Mouse (Mus musculus) mouse embryonic stem cell (cell line): ENCODE data around the gene Nrap.

Experiments used
- in situ Hi-C, 2 experiments: fragments of 300-500 bp; cut with MboI; formaldehyde crosslinking; loops; 1 replicate in 1 of 2; 3 replicates in 1 of 2; pipeline ENCODE4 v1.14.3; 2019 to 2020; ENCODE audit warnings: low sequenced_read_pairs in 2 of 2, low pct_unique_long_range_greater_than_20kb in 1 of 2, mixed read lengths in 1 of 2; ENCODE audit not compliant: unreplicated experiment in 1 of 2

Nrap gene

DNA sequence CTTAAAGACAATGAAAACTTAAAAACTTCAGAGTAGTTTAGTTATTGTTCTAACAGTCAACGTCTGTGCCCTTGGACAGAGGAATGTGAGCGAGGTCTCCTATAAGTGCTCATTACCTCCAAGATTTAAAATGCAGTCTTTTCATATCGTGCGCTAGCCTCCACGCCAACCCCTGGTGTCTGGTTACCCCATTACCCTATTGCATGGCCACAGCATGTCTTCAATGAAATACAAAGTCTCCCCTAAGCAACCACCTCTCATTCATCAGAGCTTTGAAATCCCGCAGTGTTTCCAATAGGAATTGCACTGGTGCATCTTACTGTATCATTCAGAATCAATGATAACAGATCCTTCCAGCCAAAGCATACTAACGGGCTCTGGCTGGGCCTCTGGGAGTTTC is 17.6 kb downstream of the Nrap start:
- in situ Hi-C loops: no loop called here

DNA sequence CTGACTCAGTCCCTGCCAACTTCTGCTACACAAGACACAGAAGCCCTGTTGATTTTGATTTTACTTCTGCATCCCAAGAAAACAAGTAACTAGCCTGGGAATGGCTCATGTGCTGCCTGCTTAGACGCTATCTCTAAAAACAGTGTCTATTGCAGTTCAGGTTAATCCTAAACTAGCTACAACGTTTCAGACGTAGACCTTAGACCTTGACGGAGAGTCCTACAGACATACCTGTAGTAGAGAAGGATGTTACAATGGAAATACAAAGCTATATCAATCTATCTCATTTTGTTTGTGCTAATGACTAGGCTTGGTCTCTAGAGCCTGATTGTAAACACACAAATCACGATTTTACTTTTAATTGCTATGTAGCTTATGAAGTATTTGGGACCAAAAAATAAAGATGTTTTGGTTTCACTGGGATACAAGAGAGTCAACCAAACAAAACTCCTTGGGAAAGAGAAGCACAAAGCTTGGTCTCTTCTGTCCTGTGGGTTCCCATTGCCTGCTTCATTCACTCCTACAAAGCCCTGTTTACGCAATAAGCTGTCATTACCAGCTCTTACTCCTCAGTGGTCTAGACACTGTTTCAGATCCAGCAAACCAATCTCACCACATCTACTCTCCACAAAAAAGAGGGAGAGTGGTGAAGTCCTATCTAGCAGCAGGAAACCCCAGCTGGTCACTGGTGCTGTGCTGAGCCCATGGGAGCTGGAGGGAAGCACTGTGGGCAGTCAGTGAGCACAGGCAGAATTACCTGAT is 19.3 kb downstream of the Nrap start:
- in situ Hi-C loops: no loop called here

DNA sequence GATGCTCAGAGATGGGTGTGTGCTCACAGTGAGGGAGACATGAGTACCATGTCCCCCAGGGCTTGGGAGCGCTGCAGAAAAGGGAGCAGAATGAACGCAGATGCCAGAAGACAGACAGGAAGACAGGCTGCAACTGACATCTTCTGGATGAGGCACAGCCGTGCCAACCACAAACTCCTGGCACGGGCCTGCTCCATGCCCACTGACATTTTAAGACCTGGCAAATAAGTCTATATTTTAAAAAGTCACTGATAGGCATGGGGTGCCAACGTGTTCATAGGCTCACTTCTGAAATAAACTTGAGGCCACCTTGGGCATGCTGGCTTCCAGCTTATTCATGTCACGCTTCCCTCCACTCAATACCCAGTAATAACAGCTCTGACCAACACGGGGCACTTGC is 20.9 kb downstream of the Nrap start:
- in situ Hi-C loops: no loop called here

DNA sequence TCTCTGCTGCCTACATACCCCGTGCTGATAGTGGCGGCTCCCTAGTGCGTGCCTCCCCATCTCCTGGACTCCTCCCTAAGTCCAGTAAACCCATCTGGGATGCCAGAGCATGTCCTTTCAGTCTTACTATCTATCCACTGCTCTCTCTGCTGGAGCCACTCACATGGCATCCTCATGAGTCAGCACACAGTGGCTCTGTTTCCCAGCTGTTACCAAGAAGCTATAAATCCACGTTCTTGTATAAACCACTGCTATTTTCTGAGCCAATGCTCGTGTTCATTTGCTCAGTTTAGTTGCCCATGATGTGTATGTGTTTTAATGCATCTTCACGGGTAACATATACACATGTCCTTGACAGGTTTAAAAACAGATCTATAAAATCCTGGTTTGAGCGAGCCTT is 22.1 kb downstream of the Nrap start:
- in situ Hi-C loops: no loop called here

DNA sequence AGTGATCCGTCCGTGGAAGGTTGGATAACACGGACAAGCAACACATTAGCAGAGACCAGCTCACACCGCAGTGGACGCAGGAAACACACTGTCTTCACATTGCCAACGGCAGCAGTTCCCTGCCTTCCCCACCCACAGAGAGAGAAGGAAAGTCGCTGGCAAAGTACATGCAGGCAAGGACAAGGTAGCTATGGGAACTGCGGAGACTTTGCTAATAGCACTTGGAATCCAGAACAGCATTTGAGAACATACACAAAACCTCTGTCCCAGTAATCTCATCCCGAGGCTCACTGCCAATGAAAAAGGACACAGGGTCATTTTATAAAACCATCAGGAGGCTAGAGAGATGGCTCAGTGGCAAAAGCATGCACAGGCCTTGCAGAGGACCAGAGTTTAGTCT is 23.2 kb downstream of the Nrap start:
- in situ Hi-C loops: no loop called here

DNA sequence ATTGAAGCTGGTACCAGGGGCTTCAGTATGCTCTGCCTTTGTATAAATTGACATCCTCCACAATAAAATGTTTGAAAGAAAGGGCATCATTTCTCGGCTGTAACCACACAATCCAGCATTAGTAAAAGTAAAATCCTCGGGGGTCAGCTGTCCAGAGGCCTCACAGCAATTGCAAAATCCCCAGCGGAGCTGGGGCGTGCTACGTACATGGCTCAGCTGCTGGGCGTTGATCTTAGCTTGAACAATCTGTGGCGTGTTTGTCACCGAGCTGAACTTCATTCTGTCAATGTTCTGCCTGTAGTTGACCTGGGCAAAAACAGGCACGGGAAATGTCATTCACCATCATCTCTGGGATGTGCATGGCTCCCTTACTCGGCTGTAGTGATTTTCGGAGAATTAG is 23.7 kb downstream of the Nrap start:
- in situ Hi-C loops: no loop called here

DNA sequence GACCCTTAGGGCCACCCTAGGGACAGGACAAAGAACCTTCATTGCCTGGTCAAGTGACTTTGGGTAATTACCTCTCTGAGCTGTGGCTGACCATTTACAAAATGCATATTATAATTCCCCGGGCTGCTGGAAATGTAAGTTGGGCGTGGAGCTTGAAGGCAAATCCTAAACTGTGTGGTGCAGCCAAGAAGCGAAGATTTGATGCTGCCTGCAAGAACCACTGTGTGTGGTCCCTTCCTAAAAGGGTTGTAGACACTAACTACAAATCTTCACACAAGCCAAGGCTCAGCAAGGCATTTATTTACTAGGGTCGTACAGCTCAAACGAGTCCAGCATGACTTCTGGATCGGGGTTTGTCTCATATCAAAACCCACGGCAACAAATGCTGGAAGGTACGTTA is 25.3 kb downstream of the Nrap start:
- in situ Hi-C loops: no loop called here

DNA sequence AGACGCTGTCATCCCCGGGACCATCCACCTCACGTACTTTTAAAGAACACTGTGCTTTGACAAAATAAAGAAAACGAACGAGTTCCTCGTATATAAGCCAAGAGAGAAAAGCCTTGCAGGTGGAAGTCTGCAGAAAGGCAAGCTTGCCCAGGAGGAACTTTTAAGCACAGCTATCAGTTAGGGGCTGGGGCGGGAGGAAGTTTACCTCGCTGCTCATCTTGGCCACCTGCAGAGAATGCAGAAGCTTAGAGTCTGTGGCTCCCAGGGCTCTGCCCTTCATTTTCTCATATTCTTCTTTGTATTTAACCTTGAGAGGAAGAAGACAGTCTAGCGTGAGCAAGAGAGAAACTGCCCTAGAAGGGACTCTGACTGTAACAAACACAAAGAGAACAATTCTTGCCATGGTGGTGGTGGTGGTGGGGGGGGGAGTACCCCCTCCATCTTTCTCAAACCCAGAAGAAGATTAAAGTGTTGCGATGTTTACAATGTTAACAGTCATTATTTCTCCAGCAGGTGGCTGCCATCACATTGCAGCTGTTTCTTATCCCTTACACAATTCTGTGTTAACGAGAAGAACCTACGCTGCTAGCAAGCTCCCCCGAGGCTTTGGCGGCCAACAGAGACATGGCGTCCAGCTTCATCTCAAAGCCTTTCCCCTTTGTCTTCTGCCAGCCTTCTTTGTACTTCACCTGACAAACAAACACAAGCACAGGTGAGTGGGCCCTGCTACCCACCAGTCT is 25.9 kb downstream of the Nrap start:
- in situ Hi-C loops: no loop called here

DNA sequence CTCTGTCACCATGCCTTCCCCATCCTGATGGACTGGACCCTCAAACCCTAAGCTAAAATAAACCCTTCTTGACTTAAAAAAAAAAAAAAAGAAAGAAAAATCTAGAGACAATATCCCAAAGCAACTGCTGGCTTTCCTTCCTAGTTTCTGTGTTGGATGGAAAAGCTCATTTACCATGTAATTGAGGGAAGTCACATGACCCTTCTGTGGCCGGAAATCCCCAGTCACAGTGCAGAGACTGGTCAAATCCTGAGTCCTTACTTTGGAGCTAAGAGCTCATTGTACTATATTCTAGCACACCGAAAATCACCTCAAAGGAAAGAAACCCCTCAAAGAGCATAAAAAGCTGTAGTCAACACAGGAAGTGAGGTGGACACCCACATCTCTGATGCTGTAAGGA is 30.9 kb downstream of the Nrap start:
- in situ Hi-C loops: loop anchor here in 1 of 2 experiments (10.0 kb wide), 1 partner anchor 416 kb away; no protein-coding TSS in a partner anchor

DNA sequence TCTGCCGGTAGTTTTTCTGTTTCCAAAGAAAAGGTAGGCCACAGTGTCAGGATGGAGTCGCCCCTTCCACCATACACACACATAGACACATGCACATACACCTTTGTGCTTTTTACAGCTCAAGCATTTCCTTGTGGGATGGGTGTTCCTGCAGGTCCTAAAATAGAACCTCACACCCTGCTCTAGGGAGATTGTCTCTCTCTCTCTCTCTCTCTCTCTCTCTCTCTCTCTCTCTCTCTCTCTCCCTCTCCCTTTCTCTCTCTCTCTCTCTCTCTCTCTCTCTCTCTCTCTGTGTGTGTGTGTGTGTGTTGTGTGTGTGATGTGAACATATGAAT is 32.5 kb downstream of the Nrap start:
- in situ Hi-C loops: loop anchor here in 1 of 2 experiments (10.0 kb wide), 1 partner anchor 417 kb away; no protein-coding TSS in a partner anchor

DNA sequence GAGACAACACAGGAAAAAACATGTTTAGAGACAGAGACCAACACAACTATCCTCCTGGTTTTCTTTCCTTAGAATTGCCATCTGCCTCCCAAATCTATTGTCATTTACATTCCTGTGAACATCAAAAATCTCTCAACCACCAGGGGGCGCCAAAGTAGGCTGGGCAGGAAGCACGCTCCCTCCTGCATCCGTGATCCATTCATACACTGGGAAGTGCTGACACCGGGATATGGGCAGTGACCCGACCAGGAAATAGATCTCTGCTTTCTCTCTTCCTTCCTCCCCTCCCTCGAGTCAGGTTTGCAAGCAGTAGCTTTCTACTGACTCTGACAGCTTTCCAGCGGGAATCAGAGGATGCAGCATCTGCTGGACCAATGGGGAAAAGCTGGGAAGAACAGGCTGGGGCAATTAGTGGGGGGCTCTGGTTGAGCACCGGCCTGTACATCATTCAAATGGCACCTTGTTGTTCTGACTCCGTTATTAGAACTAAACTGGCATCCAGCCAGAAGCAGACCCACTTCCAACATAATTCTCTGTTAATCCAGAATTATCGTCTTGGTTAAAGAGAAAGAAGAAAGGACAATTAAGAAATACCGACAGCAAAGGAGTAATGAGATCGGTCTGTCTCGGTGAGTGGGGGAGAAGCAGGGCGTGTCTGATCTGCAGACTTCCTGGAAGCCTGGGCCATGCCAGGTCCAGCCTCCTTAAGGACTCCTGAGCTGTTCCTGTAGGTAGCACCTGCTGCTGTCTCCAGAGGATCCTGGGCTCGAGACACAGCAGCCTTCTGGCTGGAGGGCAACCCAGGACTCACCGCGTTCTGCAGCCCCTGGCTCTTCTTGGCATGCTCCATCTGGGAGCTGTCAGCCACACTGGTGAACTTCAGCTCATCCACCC is 33.1 kb downstream of the Nrap start:
- in situ Hi-C loops: loop anchor here in 1 of 2 experiments (10.0 kb wide), 1 partner anchor 418 kb away; no protein-coding TSS in a partner anchor

DNA sequence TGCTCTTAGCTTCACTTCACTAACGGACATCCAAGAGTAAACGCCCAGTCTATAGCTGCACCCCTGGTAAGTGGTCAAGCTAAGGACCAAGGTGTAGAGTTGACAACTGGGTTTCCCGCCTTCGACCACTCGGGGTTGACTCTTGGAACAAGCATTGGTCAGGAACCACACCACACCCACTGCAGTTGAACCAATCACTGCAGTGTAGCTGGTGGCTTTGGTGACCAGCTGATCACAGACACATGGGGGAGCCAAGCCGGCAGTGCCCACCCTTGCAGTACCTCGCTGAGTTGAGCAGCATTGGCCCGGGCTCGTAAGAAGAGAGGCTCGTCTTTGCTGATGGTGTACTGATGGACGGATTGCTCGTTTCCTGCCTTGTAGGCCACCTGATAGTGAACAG is 34.6 kb downstream of the Nrap start:
- in situ Hi-C loops: loop anchor here in 1 of 2 experiments (10.0 kb wide), 1 partner anchor 420 kb away; no protein-coding TSS in a partner anchor

DNA sequence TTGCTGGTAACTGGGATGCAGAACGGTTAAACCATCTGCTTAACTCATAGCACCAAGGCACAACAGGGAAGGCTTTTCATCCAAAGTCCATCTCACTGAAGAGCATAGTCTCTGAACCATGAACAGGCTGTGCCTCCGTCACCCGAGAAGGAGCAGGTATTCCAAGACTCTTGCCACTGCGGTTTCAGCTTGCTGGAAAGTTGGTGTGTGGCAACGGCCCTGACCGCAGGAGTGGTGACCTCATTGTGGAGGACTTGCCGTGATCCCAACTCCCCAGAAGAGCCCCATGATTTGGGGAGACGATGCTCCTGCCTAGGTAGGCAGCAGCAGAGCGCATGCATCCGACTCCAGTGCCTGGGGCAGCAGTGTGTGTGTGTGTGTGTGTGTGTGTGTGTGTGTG is 36.1 kb downstream of the Nrap start:
- in situ Hi-C loops: loop anchor here in 1 of 2 experiments (10.0 kb wide), 1 partner anchor 421 kb away; no protein-coding TSS in a partner anchor

DNA sequence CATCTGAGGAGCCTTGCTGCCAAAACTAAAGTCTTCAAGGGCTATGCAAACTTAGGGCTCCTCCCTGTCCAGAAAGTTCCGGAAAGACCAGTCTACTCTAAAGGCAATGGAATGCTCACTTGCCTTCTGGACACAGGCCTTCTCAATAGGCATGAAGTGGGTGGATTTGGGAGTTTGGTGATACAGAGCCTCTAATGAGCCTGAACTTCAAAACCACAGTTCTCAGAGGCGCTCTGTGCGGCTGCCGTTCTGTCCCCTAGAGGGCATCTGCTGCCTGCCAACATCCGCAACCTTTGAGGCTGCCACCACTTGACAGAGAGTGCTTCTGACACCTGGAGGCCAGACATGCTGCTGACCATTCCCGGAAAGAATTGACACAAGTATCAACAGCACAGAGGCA is 40.5 kb downstream of the Nrap start:
- in situ Hi-C loops: no loop called here

DNA sequence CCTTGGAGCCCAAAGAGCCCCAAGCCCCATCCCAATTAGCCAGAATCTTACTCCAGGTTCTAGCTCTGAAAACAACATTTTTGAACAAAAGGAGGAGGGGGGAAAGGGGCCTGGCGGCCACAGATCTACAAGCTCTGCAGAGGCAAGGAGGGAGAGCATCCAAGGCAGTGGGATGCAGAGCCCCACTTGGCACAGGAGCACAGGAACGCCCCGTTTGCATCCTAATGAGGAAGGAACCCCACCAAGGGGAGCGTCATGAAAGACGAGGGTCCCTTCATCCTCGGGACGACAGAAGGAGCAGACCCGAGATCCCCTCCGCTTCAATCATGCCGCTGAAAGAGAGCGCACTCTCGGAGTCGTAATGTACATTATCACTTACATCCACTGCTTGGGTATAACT is 43.1 kb downstream of the Nrap start:
- in situ Hi-C loops: no loop called here

DNA sequence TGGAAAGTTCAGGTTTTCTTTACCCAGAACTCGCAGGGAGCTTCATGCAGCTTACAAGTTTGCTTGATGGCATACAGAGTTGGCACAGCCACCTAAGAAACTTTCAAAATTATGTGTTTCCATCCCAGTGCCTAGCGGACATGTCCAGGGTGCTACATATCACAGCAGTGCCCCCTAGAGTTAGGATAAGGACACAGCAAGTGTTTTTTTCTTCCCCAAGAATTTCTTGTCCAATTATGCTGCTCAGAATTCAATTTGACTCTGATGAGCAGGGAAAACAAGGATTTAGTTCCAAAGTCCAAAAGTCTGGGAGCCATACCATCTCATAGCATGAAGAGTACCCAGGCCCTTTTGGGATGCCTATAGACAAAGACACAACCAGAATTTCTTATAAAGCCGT is 43.8 kb downstream of the Nrap start:
- in situ Hi-C loops: no loop called here

DNA sequence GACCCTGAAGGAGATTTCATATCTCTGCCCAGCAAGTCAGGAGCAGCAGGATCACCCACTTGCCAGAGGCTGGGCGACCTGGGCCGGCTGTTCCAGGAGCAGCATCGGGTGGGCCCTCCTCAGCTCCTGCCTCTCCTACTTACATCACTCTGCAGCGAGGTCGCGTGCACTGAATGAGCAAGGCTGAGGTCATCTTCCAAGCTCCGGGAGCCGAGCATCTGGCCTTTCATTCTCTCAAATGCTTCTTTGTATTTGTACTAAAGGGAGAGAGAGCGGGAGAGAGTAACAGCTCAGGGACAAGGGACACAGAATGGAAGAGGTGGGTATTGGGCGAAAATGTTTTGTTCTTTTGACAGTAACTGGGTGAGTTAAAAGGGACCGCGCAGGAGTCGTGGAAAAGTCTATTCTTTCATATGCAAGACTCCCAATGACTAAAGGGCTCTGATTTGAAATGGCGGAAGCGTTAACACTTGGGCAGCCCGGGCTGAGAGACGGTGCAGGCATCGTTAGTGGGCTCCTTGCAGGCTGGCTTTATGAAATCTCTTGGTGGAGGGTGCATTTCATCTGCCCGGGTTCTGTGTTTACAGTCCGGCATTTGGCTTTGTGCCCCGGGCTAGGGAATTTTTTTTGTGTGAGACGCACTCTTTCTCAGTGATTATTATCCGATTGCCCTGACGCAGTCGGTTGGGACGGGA is 45.8 kb downstream of the Nrap start:
- in situ Hi-C loops: no loop called here

DNA sequence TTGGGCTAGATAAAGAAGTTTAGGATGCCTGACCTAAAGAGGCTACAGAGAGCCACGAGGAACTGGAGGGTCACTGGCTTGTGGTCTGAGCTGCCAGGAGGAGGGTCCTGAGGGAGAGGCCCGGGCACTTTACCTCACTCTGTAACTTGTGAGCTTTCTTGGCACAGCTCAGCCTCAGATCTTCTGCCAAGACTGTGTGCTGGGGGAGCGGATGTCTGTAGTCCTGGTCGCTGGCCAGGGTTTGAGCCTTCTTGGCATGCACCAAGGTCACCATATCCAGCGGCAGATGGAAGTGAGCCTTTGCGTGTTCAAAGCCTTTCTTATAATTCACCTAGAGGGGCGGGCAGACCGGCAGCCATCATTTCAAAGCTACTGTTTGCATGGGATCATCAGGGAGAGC is 47.8 kb downstream of the Nrap start:
- in situ Hi-C loops: no loop called here
